Mouse (Mus musculus) lung, postnatal 0 days (tissue): ENCODE measurements at regions not wholly inside any gene's neighbourhood (a gene's known extent, or its start where the extent isn't known, plus 50 kb on each side); places are given as distances from the start of the nearest gene placed in this dataset.

Experiments
- CTCF ChIP-seq: IDR thresholded peaks from 2 replicates; pipeline ENCODE4 v1.5.1; 2016; ENCODE audit warnings: antibody characterized with exemption, mild to moderate bottlenecking
- EP300 ChIP-seq: IDR thresholded peaks from 2 replicates; pipeline ENCODE4 v1.6.1; 2016; ENCODE audit warnings: antibody characterized with exemption, mild to moderate bottlenecking, control low read depth

GRCm38 (mm10) chr9:43461131-43461530 is 150.5 kb downstream of the Trim29 start:
- TF ChIP-seq CTCF: no peak
- no peak for TF ChIP-seq EP300
